Mouse (Mus musculus): ENCODE results near the gene Kcnb1.

Gene Kcnb1

GRCm38 (mm10) chr2:167190076-167190399 is at the start of gene Kcnb1:
Kcnb1 (minus strand) TSS chr2:167190155.
- DNase-seq (ENCODE audit: extremely low read depth, insufficient read length, low spot score), result no peak

GRCm38 (mm10) chr2:167239262-167239661 is 49.3 kb upstream of the Kcnb1 start:
- no peak for DNase-seq (ENCODE audit: extremely low read depth, insufficient read length, low spot score)

- no peak for DNase-seq (ENCODE audit: extremely low read depth, insufficient read length, low spot score)
These were observed 47.3 kb upstream of the Kcnb1 start for GRCm38 (mm10) chr2:167237224-167237623.

- no peak for DNase-seq (ENCODE audit: extremely low read depth, insufficient read length, low spot score)
These were observed 46.2 kb upstream of the Kcnb1 start for GRCm38 (mm10) chr2:167236174-167236573.

- no peak for DNase-seq (ENCODE audit: extremely low read depth, insufficient read length, low spot score)
These were observed 45.5 kb upstream of the Kcnb1 start for GRCm38 (mm10) chr2:167235338-167236018.

GRCm38 (mm10) chr2:167233771-167234170 is 43.8 kb upstream of the Kcnb1 start:
- no peak for DNase-seq (ENCODE audit: extremely low read depth, insufficient read length, low spot score)

GRCm38 (mm10) chr2:167233009-167233335 is 43.0 kb upstream of the Kcnb1 start:
- peak; percentile 51 for DNase-seq (ENCODE audit: extremely low read depth, insufficient read length, low spot score)

GRCm38 (mm10) chr2:167232132-167233008 is 42.4 kb upstream of the Kcnb1 start:
- peak; percentile 88 for DNase-seq (ENCODE audit: extremely low read depth, insufficient read length, low spot score)

- no peak for DNase-seq (ENCODE audit: extremely low read depth, insufficient read length, low spot score)
These were observed 40.6 kb upstream of the Kcnb1 start for GRCm38 (mm10) chr2:167230554-167230953.

GRCm38 (mm10) chr2:167224937-167225336 is 35.0 kb upstream of the Kcnb1 start:
- no peak for DNase-seq (ENCODE audit: extremely low read depth, insufficient read length, low spot score)

GRCm38 (mm10) chr2:167224194-167224593 is 34.2 kb upstream of the Kcnb1 start:
- no peak for DNase-seq (ENCODE audit: extremely low read depth, insufficient read length, low spot score)

- DNase-seq (ENCODE audit: extremely low read depth, insufficient read length, low spot score), result peak; percentile 39
These were observed 32.2 kb upstream of the Kcnb1 start for GRCm38 (mm10) chr2:167222152-167222551.

GRCm38 (mm10) chr2:167221159-167221845 is 31.3 kb upstream of the Kcnb1 start:
- no peak for DNase-seq (ENCODE audit: extremely low read depth, insufficient read length, low spot score)

- no peak for DNase-seq (ENCODE audit: extremely low read depth, insufficient read length, low spot score)
These were observed 30.8 kb upstream of the Kcnb1 start for GRCm38 (mm10) chr2:167220736-167221135.

- DNase-seq (ENCODE audit: extremely low read depth, insufficient read length, low spot score), result peak; percentile 37
These were observed 29.3 kb upstream of the Kcnb1 start for GRCm38 (mm10) chr2:167219154-167219775.

- no peak for DNase-seq (ENCODE audit: extremely low read depth, insufficient read length, low spot score)
These were observed 23.7 kb upstream of the Kcnb1 start for GRCm38 (mm10) chr2:167213666-167214065.

GRCm38 (mm10) chr2:167213076-167213475 is 23.1 kb upstream of the Kcnb1 start:
- DNase-seq (ENCODE audit: extremely low read depth, insufficient read length, low spot score), result no peak

- DNase-seq (ENCODE audit: extremely low read depth, insufficient read length, low spot score), result no peak
These were observed 22.6 kb upstream of the Kcnb1 start for GRCm38 (mm10) chr2:167212551-167212950.

- DNase-seq (ENCODE audit: extremely low read depth, insufficient read length, low spot score), result no peak
These were observed 22.1 kb upstream of the Kcnb1 start for GRCm38 (mm10) chr2:167212089-167212488.

GRCm38 (mm10) chr2:167209900-167210299 is 19.9 kb upstream of the Kcnb1 start:
- no peak for DNase-seq (ENCODE audit: extremely low read depth, insufficient read length, low spot score)

- DNase-seq (ENCODE audit: extremely low read depth, insufficient read length, low spot score), result no peak
These were observed 19.0 kb upstream of the Kcnb1 start for GRCm38 (mm10) chr2:167208984-167209383.

Measured in 3134 (cell line).